Mouse (Mus musculus) lung, postnatal 36 days (tissue): ENCODE measurements around the gene Gab2.

Experiments used
- DNase-seq: peaks from one replicate; pipeline ENCODE4 v3.0.0; 2022; ENCODE audit warnings: mixed read lengths

Gab2 gene

DNA sequence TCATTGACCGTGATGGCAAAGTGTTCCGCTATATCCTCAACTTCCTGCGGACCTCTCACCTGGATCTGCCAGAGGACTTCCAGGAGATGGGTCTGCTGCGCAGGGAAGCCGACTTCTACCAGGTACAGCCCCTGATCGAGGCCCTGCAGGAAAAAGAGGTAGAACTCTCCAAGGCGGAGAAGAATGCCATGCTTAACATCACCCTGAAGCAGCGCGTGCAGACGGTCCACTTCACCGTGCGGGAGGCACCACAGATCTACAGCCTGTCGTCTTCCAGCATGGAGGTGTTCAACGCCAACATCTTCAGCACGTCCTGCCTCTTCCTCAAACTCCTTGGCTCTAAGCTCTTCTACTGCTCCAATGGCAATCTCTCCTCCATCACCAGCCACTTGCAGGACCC lies 266.1 kb downstream of the Gab2 start:
- DNase-seq, result no peak

DNA sequence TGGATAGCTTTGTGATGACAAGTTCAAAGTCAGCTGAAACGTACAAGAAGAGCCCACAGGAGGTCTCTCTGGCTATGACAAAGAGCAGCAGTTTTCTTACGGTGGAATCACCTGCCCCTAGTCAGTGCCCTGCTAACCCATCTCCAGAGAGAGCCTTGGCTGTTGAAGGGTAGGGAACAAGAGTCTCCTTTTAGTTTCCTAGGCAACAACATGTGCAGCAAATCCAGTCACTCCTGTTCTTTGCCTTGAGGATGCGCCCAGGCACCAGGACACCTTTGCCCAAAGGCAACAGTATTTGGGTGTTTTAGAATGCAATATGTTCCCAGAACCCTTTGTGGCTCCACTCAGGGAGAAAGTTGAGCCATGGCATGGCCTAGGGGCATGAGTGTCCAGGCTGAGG lies 266.9 kb downstream of the Gab2 start:
- no peak for DNase-seq

- DNase-seq, result no peak
Observed at GRCm38 (mm10) chr7:97348836-97349235, 267.4 kb downstream of the Gab2 start.

DNA sequence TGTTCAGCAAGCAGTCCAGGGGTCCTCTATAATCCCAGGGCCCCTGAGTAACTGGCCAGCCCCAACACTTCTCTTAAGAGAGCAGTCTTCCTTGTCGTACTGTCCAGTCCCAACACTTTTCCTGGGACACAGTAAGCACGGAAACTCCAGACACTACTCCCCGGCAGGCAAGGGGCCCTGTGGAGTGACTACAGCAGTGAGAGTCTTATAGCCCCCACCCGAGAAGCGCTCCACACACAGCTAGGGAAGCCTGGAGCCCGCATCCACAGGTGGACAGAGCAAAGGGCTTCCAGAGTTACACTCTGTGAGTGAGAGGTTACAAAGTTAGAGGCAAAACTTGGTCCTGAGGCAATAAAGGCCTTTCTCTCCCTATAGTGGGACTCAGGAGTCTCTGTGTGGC lies 268.1 kb downstream of the Gab2 start:
- no peak for DNase-seq

GRCm38 (mm10) chr7:97350891-97351290 lies 269.5 kb downstream of the Gab2 start:
- no peak for DNase-seq

DNA sequence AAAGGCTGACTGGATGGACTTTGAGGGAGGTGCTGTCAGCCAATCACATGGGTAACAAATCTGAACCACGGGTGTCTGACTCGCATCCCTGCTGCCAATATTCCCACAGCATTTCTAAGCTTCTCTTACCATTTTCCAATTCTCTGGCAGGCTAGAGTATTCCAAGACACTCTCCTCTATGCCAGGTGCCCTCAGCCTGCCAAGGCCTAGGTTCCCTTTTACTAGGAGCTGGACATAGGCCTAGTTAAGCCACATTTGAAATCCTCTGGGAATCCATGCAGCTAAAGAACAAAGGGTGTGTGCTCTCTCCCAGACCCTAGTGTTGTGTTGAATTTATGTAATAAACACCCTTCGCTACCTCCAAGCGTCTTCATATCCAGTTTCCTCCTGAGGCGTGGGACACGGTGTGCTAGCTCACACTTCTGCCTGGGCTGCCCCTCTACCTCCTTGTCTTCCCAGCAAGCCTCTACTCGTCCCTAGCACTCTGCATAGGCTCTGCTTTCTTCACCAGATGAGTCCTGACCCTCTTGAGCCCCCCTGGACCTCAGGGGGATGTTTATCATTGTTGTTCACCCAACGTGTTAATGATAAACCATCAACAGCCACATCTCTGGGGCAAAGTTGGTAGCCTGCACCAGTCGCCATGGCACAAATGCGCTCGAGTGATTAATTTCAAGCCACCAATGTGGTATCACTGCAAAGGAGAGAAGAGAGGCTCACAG lies 270.6 kb downstream of the Gab2 start:
- no peak for DNase-seq

- no peak for DNase-seq
Observed at GRCm38 (mm10) chr7:97353356-97353755, 272.0 kb downstream of the Gab2 start.

DNA sequence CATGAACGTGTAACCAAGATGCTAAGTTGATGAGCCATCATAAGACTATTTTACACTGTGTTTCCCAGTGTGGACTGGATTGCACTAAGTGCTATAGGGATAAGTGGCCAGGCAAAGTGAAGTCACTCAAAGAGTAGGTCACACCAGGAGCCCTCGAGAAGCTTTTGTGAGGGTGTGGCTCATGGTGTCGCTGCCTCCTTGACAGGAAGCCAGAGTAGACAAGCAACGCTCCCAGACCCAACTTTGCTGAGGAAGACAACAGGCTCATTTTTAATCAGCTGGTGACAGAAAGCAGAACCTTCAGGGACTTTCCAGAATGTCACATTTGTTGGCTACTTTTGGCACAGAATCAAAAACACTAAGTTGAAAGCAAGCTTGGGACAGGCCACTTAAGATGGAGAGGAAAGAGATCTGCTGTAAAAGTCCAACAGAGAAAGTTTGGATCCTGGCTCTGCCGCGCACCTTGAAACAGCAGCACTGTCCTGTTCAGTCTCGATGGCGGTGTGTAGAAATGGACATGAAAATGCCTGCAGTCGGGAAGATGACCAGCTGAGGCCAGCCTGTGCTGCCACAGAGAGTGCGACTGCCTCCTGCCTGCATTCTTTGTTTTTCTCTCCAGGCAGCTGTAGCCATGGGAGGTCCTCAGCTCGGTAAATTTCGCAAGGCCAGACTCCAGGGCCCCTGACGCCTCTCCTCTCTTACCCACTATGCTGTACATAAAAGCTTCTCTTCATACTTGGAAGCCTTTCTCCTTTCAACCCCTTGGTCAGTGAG lies 273.9 kb downstream of the Gab2 start:
- peak; percentile 81 for DNase-seq

DNA sequence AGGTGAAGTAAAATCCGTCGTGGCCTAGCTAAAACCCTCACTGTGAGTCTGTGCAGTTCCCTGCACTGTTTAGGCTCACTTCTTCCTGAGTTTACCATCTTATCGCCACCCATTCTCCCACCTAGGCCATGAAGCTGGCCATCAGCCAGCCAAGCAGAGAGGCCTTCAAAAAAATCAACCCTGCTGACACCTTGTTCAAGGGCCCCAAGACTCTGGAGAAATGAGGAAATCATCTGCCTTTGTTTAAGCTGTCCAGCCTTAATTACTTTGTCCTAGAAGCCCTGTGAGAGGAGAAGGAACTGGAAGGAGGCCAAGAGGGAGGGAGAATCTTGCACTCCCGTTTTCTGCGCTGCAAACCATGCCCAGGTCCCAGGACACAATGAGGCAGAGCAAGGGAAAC lies 274.9 kb downstream of the Gab2 start:
- DNase-seq, result peak; percentile 60

- DNase-seq, result peak; percentile 91
Observed at GRCm38 (mm10) chr7:97356875-97357276, 275.5 kb downstream of the Gab2 start.

DNA sequence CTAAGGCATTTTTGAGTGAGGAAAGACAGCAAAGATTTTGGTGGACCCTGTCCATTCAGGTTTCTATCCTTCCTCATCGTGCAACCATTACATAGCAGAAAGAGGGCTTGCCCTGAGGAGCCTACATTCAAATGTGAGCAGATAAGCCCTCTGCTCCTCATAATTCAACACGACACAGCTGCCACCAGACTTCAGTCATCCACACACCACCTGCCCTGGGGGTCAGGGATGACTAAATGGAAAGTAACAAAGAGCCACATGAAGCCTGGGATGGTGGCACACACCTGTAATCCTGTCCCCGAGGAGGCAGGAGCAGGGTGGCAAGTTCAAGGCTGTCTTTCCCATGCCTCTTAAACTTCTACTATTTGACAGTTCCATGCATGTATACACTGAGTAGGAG lies 276.5 kb downstream of the Gab2 start:
- DNase-seq, result no peak

- DNase-seq, result no peak
Observed at GRCm38 (mm10) chr7:97358347-97358746, 277.0 kb downstream of the Gab2 start.
